Mouse (Mus musculus): ENCODE data around the gene Atxn3. TPM values are rescaled to one million over a fixed set of nuclear protein-coding genes. Genes with fewer than 3 reads are reported as not detected.

Atxn3 gene
- polyA plus RNA-seq, 1 experiment, result 34.9 TPM

GRCm38 (mm10) chr12:101977404-101977915 is 19.4 kb upstream of the Atxn3 start:
- Histone ChIP-seq H3K27me3 (ENCODE audit: control insufficient read depth, insufficient read depth, low read length, poor library complexity, severe bottlenecking) (no peaks in the 10 kb centered on the region), H3K27ac (ENCODE audit: insufficient read depth, low read length) (no peak overlapping the region), H3K4me1 (ENCODE audit: control insufficient read depth, insufficient read depth, low read length) (no peaks in the 10 kb centered on the region), H3K36me3 (ENCODE audit: control insufficient read depth, insufficient read depth, low read length, poor library complexity, severe bottlenecking) (peaks cover 2% of the 10 kb centered on the region), H3K4me3 (ENCODE audit: low read depth, low read length) (no peak overlapping the region), H3K9ac (ENCODE audit: low read depth, poor library complexity, severe bottlenecking) (peak overlapping the region; percentile 63; the same call in 1 of the 2 replicates), H3K9me3 (replicated peaks; ENCODE audit: control insufficient read depth, insufficient read depth, low read length, poor library complexity, severe bottlenecking) (no peaks in the 10 kb centered on the region)
- TF ChIP-seq POLR2A (IDR thresholded peaks at IDR 0.05; ENCODE audit: insufficient read depth, low read length) (no peak), CTCF (IDR thresholded peaks at IDR 0.05; ENCODE audit: low read depth, low read length) (no peak), EP300 (IDR thresholded peaks at IDR 0.05; ENCODE audit: insufficient read depth, low read depth, low read length) (no peak)

GRCm38 (mm10) chr12:101976651-101977403 is 18.8 kb upstream of the Atxn3 start:
- no peaks in the 10 kb centered on the region for H3K9me3 ChIP-seq (replicated peaks; ENCODE audit: control insufficient read depth, insufficient read depth, low read length, poor library complexity, severe bottlenecking)
- no peaks in the 10 kb centered on the region for H3K4me1 ChIP-seq (ENCODE audit: control insufficient read depth, insufficient read depth, low read length)
- H3K4me3 ChIP-seq (ENCODE audit: low read depth, low read length), result peak overlapping the region; percentile 88
- H3K27me3 ChIP-seq (ENCODE audit: control insufficient read depth, insufficient read depth, low read length, poor library complexity, severe bottlenecking), result no peaks in the 10 kb centered on the region
- no peak overlapping the region for H3K27ac ChIP-seq (ENCODE audit: insufficient read depth, low read length)
- TF ChIP-seq POLR2A (IDR thresholded peaks at IDR 0.05; ENCODE audit: insufficient read depth, low read length), result no peak
- TF ChIP-seq CTCF (IDR thresholded peaks at IDR 0.05; ENCODE audit: low read depth, low read length), result no peak
- no peak for TF ChIP-seq EP300 (IDR thresholded peaks at IDR 0.05; ENCODE audit: insufficient read depth, low read depth, low read length)
- peak overlapping the region; percentile 63 for H3K9ac ChIP-seq (ENCODE audit: low read depth, poor library complexity, severe bottlenecking)
- no peaks in the 10 kb centered on the region; the same call in 1 of the 2 replicates for H3K36me3 ChIP-seq (ENCODE audit: control insufficient read depth, insufficient read depth, low read length, poor library complexity, severe bottlenecking)

GRCm38 (mm10) chr12:101975601-101976571 is 17.8 kb upstream of the Atxn3 start, which contains the start of gene Cpsf2:
TSS of gene Cpsf2 (plus strand) at chr12:101975988.
- peak within 1 kb of the TSS; percentile 63 for H3K9ac ChIP-seq (ENCODE audit: low read depth, poor library complexity, severe bottlenecking)
- H3K27me3 ChIP-seq (ENCODE audit: control insufficient read depth, insufficient read depth, low read length, poor library complexity, severe bottlenecking), result no peaks in the 10 kb centered on the region
- no peaks in the 10 kb centered on the region for H3K9me3 ChIP-seq (replicated peaks; ENCODE audit: control insufficient read depth, insufficient read depth, low read length, poor library complexity, severe bottlenecking)
- no peaks in the 10 kb centered on the region for H3K4me1 ChIP-seq (ENCODE audit: control insufficient read depth, insufficient read depth, low read length)
- peak within 1 kb of the TSS; percentile 88 for H3K4me3 ChIP-seq (ENCODE audit: low read depth, low read length)
- peak within 1 kb of the TSS; percentile 31; the same call in 1 of the 2 replicates for H3K27ac ChIP-seq (ENCODE audit: insufficient read depth, low read length)
- H3K36me3 ChIP-seq (ENCODE audit: control insufficient read depth, insufficient read depth, low read length, poor library complexity, severe bottlenecking), result no peaks in the 10 kb centered on the region; the same call in 1 of the 2 replicates
- TF ChIP-seq EP300 (IDR thresholded peaks at IDR 0.05; ENCODE audit: insufficient read depth, low read depth, low read length), result 0 out of 2 replicates have a peak, but pooled peaks have one; percentile 51
- peak; percentile 13 for TF ChIP-seq POLR2A (IDR thresholded peaks at IDR 0.05; ENCODE audit: insufficient read depth, low read length)
- TF ChIP-seq CTCF (IDR thresholded peaks at IDR 0.05; ENCODE audit: low read depth, low read length), result no peak

- peak overlapping the region; percentile 88 for H3K4me3 ChIP-seq (ENCODE audit: low read depth, low read length)
- no peaks in the 10 kb centered on the region for H3K9me3 ChIP-seq (replicated peaks; ENCODE audit: control insufficient read depth, insufficient read depth, low read length, poor library complexity, severe bottlenecking)
- no peak for TF ChIP-seq CTCF (IDR thresholded peaks at IDR 0.05; ENCODE audit: low read depth, low read length)
- TF ChIP-seq POLR2A (IDR thresholded peaks at IDR 0.05; ENCODE audit: insufficient read depth, low read length), result no peak
- TF ChIP-seq EP300 (IDR thresholded peaks at IDR 0.05; ENCODE audit: insufficient read depth, low read depth, low read length), result no peak
- peak overlapping the region; percentile 63 for H3K9ac ChIP-seq (ENCODE audit: low read depth, poor library complexity, severe bottlenecking)
- H3K36me3 ChIP-seq (ENCODE audit: control insufficient read depth, insufficient read depth, low read length, poor library complexity, severe bottlenecking), result no peaks in the 10 kb centered on the region; the same call in 1 of the 2 replicates
- H3K27ac ChIP-seq (ENCODE audit: insufficient read depth, low read length), result peak overlapping the region; percentile 31; the same call in 1 of the 2 replicates
- no peaks in the 10 kb centered on the region for H3K27me3 ChIP-seq (ENCODE audit: control insufficient read depth, insufficient read depth, low read length, poor library complexity, severe bottlenecking)
- no peaks in the 10 kb centered on the region for H3K4me1 ChIP-seq (ENCODE audit: control insufficient read depth, insufficient read depth, low read length)
Observed at GRCm38 (mm10) chr12:101975167-101975600, 17.1 kb upstream of the Atxn3 start.

- no peak overlapping the region for H3K27ac ChIP-seq (ENCODE audit: insufficient read depth, low read length)
- H3K9me3 ChIP-seq (replicated peaks; ENCODE audit: control insufficient read depth, insufficient read depth, low read length, poor library complexity, severe bottlenecking), result no peaks in the 10 kb centered on the region
- peak overlapping the region; percentile 5; the same call in 1 of the 2 replicates for H3K4me3 ChIP-seq (ENCODE audit: low read depth, low read length)
- no peaks in the 10 kb centered on the region for H3K4me1 ChIP-seq (ENCODE audit: control insufficient read depth, insufficient read depth, low read length)
- peak overlapping the region; percentile 63 for H3K9ac ChIP-seq (ENCODE audit: low read depth, poor library complexity, severe bottlenecking)
- H3K27me3 ChIP-seq (ENCODE audit: control insufficient read depth, insufficient read depth, low read length, poor library complexity, severe bottlenecking), result no peaks in the 10 kb centered on the region
- no peaks in the 10 kb centered on the region; the same call in 1 of the 2 replicates for H3K36me3 ChIP-seq (ENCODE audit: control insufficient read depth, insufficient read depth, low read length, poor library complexity, severe bottlenecking)
- TF ChIP-seq EP300 (IDR thresholded peaks at IDR 0.05; ENCODE audit: insufficient read depth, low read depth, low read length) (no peak), CTCF (IDR thresholded peaks at IDR 0.05; ENCODE audit: low read depth, low read length) (no peak), POLR2A (IDR thresholded peaks at IDR 0.05; ENCODE audit: insufficient read depth, low read length) (no peak)
Observed at GRCm38 (mm10) chr12:101974571-101974970, 16.5 kb upstream of the Atxn3 start.
